Mouse (Mus musculus) neural tube, embryonic 11.5 days (tissue): ENCODE results near the gene Ugt1a6b. TPM values are rescaled to one million over a fixed set of nuclear protein-coding genes. Genes with fewer than 3 reads are reported as not detected.
"Not testable (repeated sequence)": the region's sequence is repeated elsewhere in the genome, so short reads cannot be mapped to it uniquely, and the experiment has no call there.

Experiments
- ATAC-seq: fragments of 200-750 bp; cut with Nextera tagmentation; 2 replicates; pipeline ENCODE4 v1.8.0; 2017; ENCODE audit warnings: moderate number of reproducible peaks, mild to moderate bottlenecking, moderate TSS enrichment, moderate library complexity; ENCODE audit not compliant: insufficient read depth, low FRiP score, low TSS enrichment
- DNase-seq: peaks from one replicate; pipeline ENCODE4 v3.0.0-alpha.2; 2015; ENCODE audit warnings: low spot score
- H3K27ac ChIP-seq: fragments of 300-500 bp; sonication (generic); 2 replicates; pipeline ENCODE4 v1.5.1; 2014; ENCODE audit warnings: low read depth, mild to moderate bottlenecking, low read length
- H3K27me3 ChIP-seq: fragments of 300-500 bp; sonication (generic); 2 replicates; pipeline ENCODE4 v1.6.1; 2014; ENCODE audit warnings: mild to moderate bottlenecking, low read length, mixed read lengths; ENCODE audit not compliant: control insufficient read depth, insufficient read depth
- H3K36me3 ChIP-seq: fragments of 300-500 bp; sonication (generic); 2 replicates; pipeline ENCODE4 v1.6.1; 2014; ENCODE audit warnings: mild to moderate bottlenecking, low read length, moderate library complexity, mixed read lengths; ENCODE audit not compliant: control insufficient read depth, insufficient read depth
- H3K4me1 ChIP-seq: fragments of 300-500 bp; sonication (generic); 2 replicates; pipeline ENCODE4 v1.6.1; 2014; ENCODE audit warnings: low read length, mixed read lengths; ENCODE audit not compliant: control insufficient read depth, insufficient read depth
- H3K4me2 ChIP-seq: fragments of 300-500 bp; sonication (generic); 2 replicates; pipeline ENCODE4 v1.6.1; 2014; ENCODE audit warnings: low read depth, mild to moderate bottlenecking, moderate library complexity
- H3K4me3 ChIP-seq: fragments of 300-500 bp; sonication (generic); 2 replicates; pipeline ENCODE4 v1.5.1; 2014; ENCODE audit warnings: low read depth, low read length
- H3K9ac ChIP-seq: fragments of 300-500 bp; sonication (generic); 2 replicates; pipeline ENCODE4 v1.6.1; 2014; ENCODE audit warnings: mild to moderate bottlenecking, low read length
- H3K9me3 ChIP-seq: fragments of 300-500 bp; sonication (generic); 2 replicates; pipeline ENCODE4 v1.6.1; 2016; ENCODE audit warnings: low read length; ENCODE audit not compliant: control insufficient read depth
- WGBS: fragments of 180-500 bp; shearing (Covaris S2); extraction: QIAGEN DNeasy Blood & Tissue Kit; methylation state at CpG from one replicate; pipeline ENCODE4 v1.1.7; 2014; 5-methylcytosine and 5-hydroxymethylcytosine counted together
- polyA plus RNA-seq: library from polyadenylated mRNA; unstranded; fragments of >200 nt; fragmentation: Nextera tagmentation; extraction: Ambion mirVana; gene quantifications from 2 replicates; pipeline ENCODE4 v1.2.1, GENCODE M21; 2014

Ugt1a6b gene
- polyA plus RNA-seq = not detected in 2 replicates

GRCm38 (mm10) chr1:88103019-88103418, at the start of gene Ugt1a6b:
Gene Ugt1a6b, plus strand, starts transcription at chr1:88103252.
- not testable (repeated sequence) for H3K9me3 ChIP-seq, H3K4me2 ChIP-seq, H3K4me3 ChIP-seq, H3K27me3 ChIP-seq, H3K27ac ChIP-seq, H3K9ac ChIP-seq, ATAC-seq, H3K4me1 ChIP-seq, DNase-seq, H3K36me3 ChIP-seq
- 76% methylated on average over 1 of the region's 3 CpGs for WGBS

- H3K27me3 ChIP-seq = no peaks in the 10 kb centered on the region
- no peak for ATAC-seq
- H3K9ac ChIP-seq = no peak within 1 kb of the TSS
- H3K27ac ChIP-seq = no peak within 1 kb of the TSS
- no peak within 1 kb of the TSS for H3K4me2 ChIP-seq
- WGBS = 79% methylated on average over 1 of the region's 1 CpGs
- no peaks in the 10 kb centered on the region for H3K4me1 ChIP-seq
- no peaks in the 10 kb centered on the region for H3K9me3 ChIP-seq
- H3K36me3 ChIP-seq = no peaks in the 10 kb centered on the region
- no peak for DNase-seq
- no peak within 1 kb of the TSS for H3K4me3 ChIP-seq
Measured at GRCm38 (mm10) chr1:88055088-88055487, 48.0 kb upstream of the Ugt1a6b start, which contains the start of gene Ugt1a10. Gene Ugt1a10, plus strand, starts transcription at chr1:88055388.

GRCm38 (mm10) chr1:88066472-88067102, 36.5 kb upstream of the Ugt1a6b start:
- 79% methylated on average over 1 of the region's 2 CpGs for WGBS
- not testable (repeated sequence) for H3K4me2 ChIP-seq, H3K9ac ChIP-seq, H3K4me1 ChIP-seq, H3K27me3 ChIP-seq, H3K9me3 ChIP-seq, ATAC-seq, H3K27ac ChIP-seq, H3K4me3 ChIP-seq, H3K36me3 ChIP-seq, DNase-seq

- no peak within 1 kb of the TSS for H3K4me2 ChIP-seq
- ATAC-seq = no peak
- no peak for DNase-seq
- H3K27ac ChIP-seq = no peak within 1 kb of the TSS
- no peaks in the 10 kb centered on the region for H3K36me3 ChIP-seq
- H3K4me1 ChIP-seq = no peaks in the 10 kb centered on the region
- H3K9me3 ChIP-seq = no peaks in the 10 kb centered on the region
- no peak within 1 kb of the TSS for H3K9ac ChIP-seq
- WGBS = 87% methylated on average over 2 of the region's 2 CpGs
- H3K27me3 ChIP-seq = no peaks in the 10 kb centered on the region
- no peak within 1 kb of the TSS for H3K4me3 ChIP-seq
Measured at GRCm38 (mm10) chr1:88070495-88070894, 32.6 kb upstream of the Ugt1a6b start, which contains the start of gene Ugt1a9. Gene Ugt1a9, plus strand, starts transcription at chr1:88070800.

GRCm38 (mm10) chr1:88070902-88071301, 32.1 kb upstream of the Ugt1a6b start:
- Histone ChIP-seq H3K9me3 (no peaks in the 10 kb centered on the region), H3K27ac (no peak overlapping the region), H3K27me3 (no peaks in the 10 kb centered on the region), H3K36me3 (no peaks in the 10 kb centered on the region), H3K4me3 (no peak overlapping the region), H3K4me1 (no peaks in the 10 kb centered on the region), H3K9ac (no peak overlapping the region), H3K4me2 (no peak overlapping the region)
- 82% methylated on average over 4 of the region's 4 CpGs for WGBS
- DNase-seq = no peak
- no peak for ATAC-seq

GRCm38 (mm10) chr1:88074471-88074870, 28.6 kb upstream of the Ugt1a6b start:
- Histone ChIP-seq H3K9me3 (no peaks in the 10 kb centered on the region), H3K4me3 (no peak overlapping the region), H3K9ac (no peak overlapping the region), H3K27me3 (no peaks in the 10 kb centered on the region), H3K4me1 (no peaks in the 10 kb centered on the region), H3K36me3 (no peaks in the 10 kb centered on the region), H3K27ac (no peak overlapping the region), H3K4me2 (no peak overlapping the region)
- 90% methylated on average over 2 of the region's 2 CpGs for WGBS
- ATAC-seq (no peak), DNase-seq (no peak)

- H3K9me3 ChIP-seq = no peaks in the 10 kb centered on the region
- ATAC-seq (no peak), DNase-seq (no peak)
- no peak overlapping the region for H3K4me2 ChIP-seq
- 80% methylated on average over 1 of the region's 1 CpGs for WGBS
- H3K36me3 ChIP-seq = no peaks in the 10 kb centered on the region
- no peaks in the 10 kb centered on the region for H3K4me1 ChIP-seq
- H3K9ac ChIP-seq = no peak overlapping the region
- H3K4me3 ChIP-seq = no peak overlapping the region
- no peaks in the 10 kb centered on the region for H3K27me3 ChIP-seq
- no peak overlapping the region for H3K27ac ChIP-seq
Measured at GRCm38 (mm10) chr1:88077128-88077527, 25.9 kb upstream of the Ugt1a6b start.

- Histone ChIP-seq H3K27ac (no peak overlapping the region), H3K36me3 (no peaks in the 10 kb centered on the region), H3K4me1 (no peaks in the 10 kb centered on the region), H3K4me2 (no peak overlapping the region), H3K4me3 (no peak overlapping the region), H3K9ac (no peak overlapping the region), H3K27me3 (no peaks in the 10 kb centered on the region), H3K9me3 (no peaks in the 10 kb centered on the region)
- 95% methylated on average over 1 of the region's 1 CpGs for WGBS
- DNase-seq (no peak), ATAC-seq (no peak)
Measured at GRCm38 (mm10) chr1:88081670-88082069, 21.4 kb upstream of the Ugt1a6b start.

GRCm38 (mm10) chr1:88086125-88086524, 16.9 kb upstream of the Ugt1a6b start:
- Histone ChIP-seq H3K27ac (no peak overlapping the region), H3K4me3 (no peak overlapping the region), H3K9ac (no peak overlapping the region), H3K36me3 (no peaks in the 10 kb centered on the region), H3K27me3 (no peaks in the 10 kb centered on the region), H3K4me2 (no peak overlapping the region), H3K9me3 (no peaks in the 10 kb centered on the region), H3K4me1 (no peaks in the 10 kb centered on the region)
- DNase-seq = no peak
- 88% methylated on average over 1 of the region's 1 CpGs for WGBS
- ATAC-seq = no peak
